Mouse (Mus musculus) left cerebral cortex, adult 8-10 months (tissue): ENCODE measurements around the gene Cyp2r1. TPM values are rescaled to one million over a fixed set of nuclear protein-coding genes. Genes with fewer than 3 reads are reported as not detected.
"Not testable (repeated sequence)": the region's sequence is repeated elsewhere in the genome, so short reads cannot be mapped to it uniquely, and the experiment has no call there.

ENCODE experiments used
- DNase-seq, 2 experiments: peaks; one replicate each; pipeline ENCODE4 v3.0.0; 2022; ENCODE audit warnings: low spot score in 2 of 2
- total RNA-seq, 4 experiments: library from RNA; stranded (reverse); gene quantifications; 2 replicates each; pipeline ENCODE4 v1.2.4; 2022

Cyp2r1 gene
- total RNA-seq, result 1 to 10 TPM; 1.4 to 2.6 (median 1.9) TPM

GRCm38 (mm10) chr7:114562531-114563241, at the start of gene Cyp2r1:
TSS of gene Cyp2r1 (minus strand) at chr7:114562972.
- DNase-seq, result peak; percentile 73 to 80

GRCm38 (mm10) chr7:114594391-114594790, 31.6 kb upstream of the Cyp2r1 start:
- DNase-seq, result not testable (repeated sequence)

GRCm38 (mm10) chr7:114582441-114582840, 19.7 kb upstream of the Cyp2r1 start:
- DNase-seq, result no peak

- DNase-seq, result no peak
Measured at GRCm38 (mm10) chr7:114581200-114581599, 18.4 kb upstream of the Cyp2r1 start.

GRCm38 (mm10) chr7:114580426-114580825, 17.7 kb upstream of the Cyp2r1 start:
- peak in 1 of 2 experiments; percentile 31 for DNase-seq

GRCm38 (mm10) chr7:114577665-114578064, 14.9 kb upstream of the Cyp2r1 start:
- DNase-seq, result no peak

- no peak for DNase-seq
Measured at GRCm38 (mm10) chr7:114576931-114577330, 14.2 kb upstream of the Cyp2r1 start.

GRCm38 (mm10) chr7:114573866-114574265, 11.1 kb upstream of the Cyp2r1 start:
- DNase-seq, result not testable (repeated sequence)

- DNase-seq, result no peak
Measured at GRCm38 (mm10) chr7:114536179-114536578, 26.6 kb downstream of the Cyp2r1 start.

GRCm38 (mm10) chr7:114526245-114526644, 36.5 kb downstream of the Cyp2r1 start:
- DNase-seq, result no peak

- DNase-seq, result no peak
Measured at GRCm38 (mm10) chr7:114520122-114520521, 42.6 kb downstream of the Cyp2r1 start.

- DNase-seq, result no peak
Measured at GRCm38 (mm10) chr7:114508879-114509278, 53.9 kb downstream of the Cyp2r1 start.

Other genes with a start within 250 kb of the Cyp2r1 start
- gene Pde3b, start 147.7 kb downstream of the Cyp2r1 start, total RNA-seq, result 10 to 100 TPM in 3 of 4 experiments, 1 to 10 TPM in 1; 7.3 to 13.3 (median 11.6) TPM
- 1 to 10 TPM; 1.1 to 1.8 (median 1.4) TPM for gene Calca, start 73.4 kb upstream of the Cyp2r1 start, total RNA-seq
- not detected for gene Calcb, start 155.7 kb upstream of the Cyp2r1 start, total RNA-seq
- 1 to 10 TPM; 3.4 to 5.8 (median 4.8) TPM for gene Insc, start 180.7 kb upstream of the Cyp2r1 start, total RNA-seq